Mouse (Mus musculus) kidney, adult 2 months (tissue): Measurements from ENCODE around the gene Ttbk2.

Source experiments
- CTCF ChIP-seq: fragments of 200-500 bp; conservative IDR thresholded peaks from 2 replicates; pipeline ENCODE4 v1.5.1; 2011; ENCODE audit warnings: low read depth, mild to moderate bottlenecking, control low read depth, low read length, moderate library complexity, mixed read lengths; ENCODE audit not compliant: insufficient read depth, insufficient read length
- POLR2A ChIP-seq: fragments of 200-500 bp; IDR thresholded peaks from one replicate; pipeline ENCODE4 v1.6.1; 2011; ENCODE audit warnings: low read depth, low read length, control low read depth

- TF ChIP-seq CTCF (no peak), POLR2A (no peak)
Observed at GRCm38 (mm10) chr2:120873192-120873591, 22.8 kb upstream of the Ttbk2 start.
